Mouse (Mus musculus) forebrain, embryonic 13.5 days (tissue): Measurements from ENCODE around the gene Vps51. TPM values are rescaled to one million over a fixed set of nuclear protein-coding genes. Genes with fewer than 3 reads are reported as not detected.

Source experiments
- ATAC-seq: fragments of 200-750 bp; cut with Nextera tagmentation; 2 replicates; pipeline ENCODE4 v1.8.0; 2017
- H3K27ac ChIP-seq: fragments of 300-500 bp; sonication (generic); 2 replicates; pipeline ENCODE4 v1.5.1; 2015; ENCODE audit warnings: inconsistent platforms, mild to moderate bottlenecking, moderate library complexity
- H3K27me3 ChIP-seq: fragments of 300-500 bp; sonication (generic); 2 replicates; pipeline ENCODE4 v1.6.1; 2015; ENCODE audit warnings: mild to moderate bottlenecking, inconsistent platforms
- H3K36me3 ChIP-seq: fragments of 300-500 bp; sonication (generic); 2 replicates; pipeline ENCODE4 v1.6.1; 2015; ENCODE audit warnings: mild to moderate bottlenecking, inconsistent platforms; ENCODE audit not compliant: poor library complexity, severe bottlenecking
- H3K4me1 ChIP-seq: fragments of 300-500 bp; sonication (generic); 2 replicates; pipeline ENCODE4 v1.6.1; 2015; ENCODE audit warnings: inconsistent platforms
- H3K4me2 ChIP-seq: fragments of 300-500 bp; sonication (generic); 2 replicates; pipeline ENCODE4 v1.6.1; 2015; ENCODE audit warnings: inconsistent platforms, mild to moderate bottlenecking, moderate library complexity
- H3K4me3 ChIP-seq: fragments of 300-500 bp; sonication (generic); 2 replicates; pipeline ENCODE4 v1.5.1; 2015; ENCODE audit warnings: mild to moderate bottlenecking, inconsistent platforms
- H3K9ac ChIP-seq: fragments of 300-500 bp; sonication (generic); 2 replicates; pipeline ENCODE4 v1.6.1; 2015; ENCODE audit warnings: mild to moderate bottlenecking, inconsistent platforms
- H3K9me3 ChIP-seq: fragments of 300-500 bp; sonication (generic); replicated peaks from 2 replicates; pipeline ENCODE4 v1.6.1; 2016; ENCODE audit warnings: inconsistent platforms
- WGBS: fragments of 180-500 bp; shearing (Covaris S2); methylation state at CpG from one replicate; pipeline ENCODE4 v1.1.7; 2015; 5-methylcytosine and 5-hydroxymethylcytosine counted together
- polyA plus RNA-seq: library from polyadenylated mRNA; unstranded; fragments of >200 nt; fragmentation: Nextera tagmentation; extraction: Ambion mirVana; gene quantifications from 2 replicates; pipeline ENCODE4 v1.2.1, GENCODE M21; 2015

The Vps51 gene
- polyA plus RNA-seq, 1 experiment from 2014 or later = 70.7 TPM

GRCm38 (mm10) chr19:6070571-6071250 is 6.3 kb downstream of the Vps51 start:
- ATAC-seq = no peak
- H3K27me3 ChIP-seq = no peaks in the 10 kb centered on the region
- H3K4me1 ChIP-seq = peaks cover 22% of the 10 kb centered on the region
- no peak overlapping the region for H3K9ac ChIP-seq
- H3K4me2 ChIP-seq = no peak overlapping the region
- WGBS = 89% methylated on average over 29 of the region's 31 CpGs
- H3K4me3 ChIP-seq = no peak overlapping the region
- H3K9me3 ChIP-seq = no peaks in the 10 kb centered on the region
- peaks cover 55% of the 10 kb centered on the region for H3K36me3 ChIP-seq
- H3K27ac ChIP-seq = no peak overlapping the region

GRCm38 (mm10) chr19:6069851-6070250 is 7.2 kb downstream of the Vps51 start:
- peaks cover 24% of the 10 kb centered on the region for H3K4me1 ChIP-seq
- no peak overlapping the region for H3K9ac ChIP-seq
- no peak overlapping the region for H3K4me2 ChIP-seq
- H3K27ac ChIP-seq = no peak overlapping the region
- 96% methylated on average over 10 of the region's 10 CpGs for WGBS
- ATAC-seq = no peak
- H3K4me3 ChIP-seq = no peak overlapping the region
- H3K36me3 ChIP-seq = peaks cover 49% of the 10 kb centered on the region
- H3K27me3 ChIP-seq = no peaks in the 10 kb centered on the region
- no peaks in the 10 kb centered on the region for H3K9me3 ChIP-seq

GRCm38 (mm10) chr19:6068951-6069350 is 8.1 kb downstream of the Vps51 start:
- no peak for ATAC-seq
- peaks cover 24% of the 10 kb centered on the region for H3K4me1 ChIP-seq
- no peaks in the 10 kb centered on the region for H3K27me3 ChIP-seq
- H3K9me3 ChIP-seq = no peaks in the 10 kb centered on the region
- no peak overlapping the region for H3K4me3 ChIP-seq
- no peak overlapping the region for H3K4me2 ChIP-seq
- H3K9ac ChIP-seq = no peak overlapping the region
- peaks cover 46% of the 10 kb centered on the region for H3K36me3 ChIP-seq
- H3K27ac ChIP-seq = no peak overlapping the region
- 72% methylated on average over 4 of the region's 4 CpGs for WGBS

GRCm38 (mm10) chr19:6067724-6068415 is 9.2 kb downstream of the Vps51 start, which contains the start of gene Tm7sf2:
Gene Tm7sf2, minus strand, starts transcription at chr19:6068373.
- Histone ChIP-seq H3K4me1 (peaks cover 31% of the 10 kb centered on the region), H3K27me3 (no peaks in the 10 kb centered on the region), H3K9me3 (no peaks in the 10 kb centered on the region), H3K36me3 (peaks cover 35% of the 10 kb centered on the region), H3K27ac (peak within 1 kb of the TSS; percentile 87), H3K4me3 (peak within 1 kb of the TSS; percentile 51), H3K4me2 (peak within 1 kb of the TSS; percentile 96), H3K9ac (peak within 1 kb of the TSS; percentile 80)
- 7% methylated on average over 33 of the region's 33 CpGs for WGBS
- ATAC-seq = peak; percentile 93

- H3K4me1 ChIP-seq = peaks cover 38% of the 10 kb centered on the region
- peak overlapping the region; percentile 96 for H3K4me2 ChIP-seq
- ATAC-seq = peak; percentile 70
- H3K4me3 ChIP-seq = peak overlapping the region; percentile 51
- peaks cover 30% of the 10 kb centered on the region for H3K36me3 ChIP-seq
- peak overlapping the region; percentile 80 for H3K9ac ChIP-seq
- WGBS = under 1% methylated on average over 30 of the region's 30 CpGs
- H3K27ac ChIP-seq = peak overlapping the region; percentile 87
- no peaks in the 10 kb centered on the region for H3K9me3 ChIP-seq
- H3K27me3 ChIP-seq = no peaks in the 10 kb centered on the region
Observed at GRCm38 (mm10) chr19:6067011-6067723, 9.9 kb downstream of the Vps51 start.

GRCm38 (mm10) chr19:6066571-6066970 is 10.5 kb downstream of the Vps51 start:
- H3K9ac ChIP-seq = peak overlapping the region; percentile 80
- H3K9me3 ChIP-seq = no peaks in the 10 kb centered on the region
- no peak for ATAC-seq
- H3K27ac ChIP-seq = peak overlapping the region; percentile 87
- WGBS = 27% methylated on average over 5 of the region's 5 CpGs
- H3K4me3 ChIP-seq = peak overlapping the region; percentile 51
- no peaks in the 10 kb centered on the region for H3K27me3 ChIP-seq
- peaks cover 29% of the 10 kb centered on the region for H3K36me3 ChIP-seq
- peaks cover 44% of the 10 kb centered on the region for H3K4me1 ChIP-seq
- H3K4me2 ChIP-seq = peak overlapping the region; percentile 96

- Histone ChIP-seq H3K4me3 (no peak overlapping the region), H3K27me3 (no peaks in the 10 kb centered on the region), H3K27ac (no peak overlapping the region), H3K4me1 (peaks cover 57% of the 10 kb centered on the region), H3K9ac (peak overlapping the region; percentile 26; the same call in 1 of the 2 replicates), H3K36me3 (peaks cover 18% of the 10 kb centered on the region), H3K9me3 (no peaks in the 10 kb centered on the region), H3K4me2 (peak overlapping the region; percentile 100)
- 95% methylated on average over 6 of the region's 6 CpGs for WGBS
- no peak for ATAC-seq
Observed at GRCm38 (mm10) chr19:6063081-6063480, 13.9 kb downstream of the Vps51 start.

- ATAC-seq = no peak
- Histone ChIP-seq H3K27me3 (no peaks in the 10 kb centered on the region), H3K27ac (no peak overlapping the region), H3K36me3 (peaks cover 18% of the 10 kb centered on the region), H3K4me1 (peaks cover 54% of the 10 kb centered on the region), H3K9me3 (no peaks in the 10 kb centered on the region), H3K4me2 (peak overlapping the region; percentile 100), H3K4me3 (peak overlapping the region; percentile 89), H3K9ac (peak overlapping the region; percentile 99)
- 72% methylated on average over 5 of the region's 5 CpGs for WGBS
Observed at GRCm38 (mm10) chr19:6062418-6062817, 14.6 kb downstream of the Vps51 start.

GRCm38 (mm10) chr19:6061641-6062302 is 15.3 kb downstream of the Vps51 start:
- ATAC-seq = no peak
- 1% methylated on average over 43 of the region's 44 CpGs for WGBS

GRCm38 (mm10) chr19:6061021-6061533 is 16.0 kb downstream of the Vps51 start, which contains the start of gene Znhit2:
Gene Znhit2, plus strand, starts transcription at chr19:6061192.
- Histone ChIP-seq H3K4me3 (peak within 1 kb of the TSS; percentile 89), H3K9me3 (no peaks in the 10 kb centered on the region), H3K36me3 (peaks cover 18% of the 10 kb centered on the region), H3K4me1 (peaks cover 51% of the 10 kb centered on the region), H3K9ac (peak within 1 kb of the TSS; percentile 99), H3K27ac (peak within 1 kb of the TSS; percentile 97), H3K4me2 (peak within 1 kb of the TSS; percentile 100), H3K27me3 (no peaks in the 10 kb centered on the region)
- WGBS = 1% methylated on average over 58 of the region's 58 CpGs
- ATAC-seq = peak; percentile 63

More at GRCm38 (mm10) chr19:6061641-6062302, 15.3 kb downstream of the Vps51 start:
- H3K4me2 ChIP-seq = peak overlapping the region; percentile 100
- H3K9me3 ChIP-seq = no peaks in the 10 kb centered on the region
- peaks cover 18% of the 10 kb centered on the region for H3K36me3 ChIP-seq
- peak overlapping the region; percentile 99 for H3K9ac ChIP-seq
- peak overlapping the region; percentile 97 for H3K27ac ChIP-seq
- H3K27me3 ChIP-seq = no peaks in the 10 kb centered on the region
- peak overlapping the region; percentile 89 for H3K4me3 ChIP-seq
- H3K4me1 ChIP-seq = peaks cover 51% of the 10 kb centered on the region

GRCm38 (mm10) chr19:6058966-6059365 is 18.1 kb downstream of the Vps51 start:
- no peak for ATAC-seq
- Histone ChIP-seq H3K4me2 (peak overlapping the region; percentile 86), H3K9me3 (no peaks in the 10 kb centered on the region), H3K4me1 (peaks cover 47% of the 10 kb centered on the region), H3K27ac (no peak overlapping the region), H3K27me3 (no peaks in the 10 kb centered on the region), H3K4me3 (peak overlapping the region; percentile 87), H3K9ac (peak overlapping the region; percentile 95), H3K36me3 (peaks cover 37% of the 10 kb centered on the region)
- 91% methylated on average over 5 of the region's 5 CpGs for WGBS
